Mouse (Mus musculus) small intestine, adult 2 months (tissue): ENCODE measurements around the gene Dcaf10. TPM values are rescaled to one million over a fixed set of nuclear protein-coding genes. Genes with fewer than 3 reads are reported as not detected.

Experiments
- H3K27ac ChIP-seq: fragments of 200-500 bp; 2 replicates; pipeline ENCODE4 v1.5.1; 2012; ENCODE audit warnings: low read depth, low read length, control low read depth, inconsistent platforms; ENCODE audit not compliant: insufficient read depth
- H3K27me3 ChIP-seq: fragments of 200-500 bp; 2 replicates; pipeline ENCODE4 v1.6.1; 2012; ENCODE audit warnings: mild to moderate bottlenecking, moderate library complexity, low read length, inconsistent platforms; ENCODE audit not compliant: control insufficient read depth, insufficient read depth
- H3K36me3 ChIP-seq: fragments of 200-500 bp; 2 replicates; pipeline ENCODE4 v1.6.1; 2012; ENCODE audit warnings: mild to moderate bottlenecking, low read length, control low read depth, inconsistent platforms; ENCODE audit not compliant: control insufficient read depth, insufficient read depth
- H3K4me1 ChIP-seq: fragments of 200-500 bp; 2 replicates; pipeline ENCODE4 v1.6.1; 2012; ENCODE audit warnings: low read length, inconsistent platforms, mixed read lengths; ENCODE audit not compliant: control insufficient read depth, insufficient read depth, insufficient read length
- H3K4me3 ChIP-seq: fragments of 200-500 bp; 2 replicates; pipeline ENCODE4 v1.5.1; 2012; ENCODE audit warnings: low read depth, mild to moderate bottlenecking, control low read depth, inconsistent platforms, low read length, moderate library complexity
- CTCF ChIP-seq: fragments of 200-500 bp; IDR thresholded peaks from 2 replicates; pipeline ENCODE4 v1.5.1; 2012; ENCODE audit warnings: low read depth, mild to moderate bottlenecking, control low read depth, inconsistent platforms, low read length, moderate library complexity, mixed read lengths; ENCODE audit not compliant: insufficient replicate concordance, insufficient read length; ENCODE audit errors: extremely low read depth
- POLR2A ChIP-seq: fragments of 200-500 bp; IDR thresholded peaks from 2 replicates; pipeline ENCODE4 v1.6.1; 2012; ENCODE audit warnings: low read depth, mild to moderate bottlenecking, control low read depth, inconsistent platforms, low read length, moderate library complexity
- WGBS: fragments of 180-500 bp; shearing (Covaris S2); methylation state at CpG from one replicate; pipeline ENCODE4 v1.1.7; 2018; 5-methylcytosine and 5-hydroxymethylcytosine counted together
- polyA plus RNA-seq: library from polyadenylated mRNA; depleted of rRNA; stranded (reverse); fragments of >200 nt; gene quantifications from 2 replicates; pipeline ENCODE4 v1.2.3, GENCODE M21; 2012

The Dcaf10 gene
- polyA plus RNA-seq, 1 experiment = 23.1 TPM

DNA sequence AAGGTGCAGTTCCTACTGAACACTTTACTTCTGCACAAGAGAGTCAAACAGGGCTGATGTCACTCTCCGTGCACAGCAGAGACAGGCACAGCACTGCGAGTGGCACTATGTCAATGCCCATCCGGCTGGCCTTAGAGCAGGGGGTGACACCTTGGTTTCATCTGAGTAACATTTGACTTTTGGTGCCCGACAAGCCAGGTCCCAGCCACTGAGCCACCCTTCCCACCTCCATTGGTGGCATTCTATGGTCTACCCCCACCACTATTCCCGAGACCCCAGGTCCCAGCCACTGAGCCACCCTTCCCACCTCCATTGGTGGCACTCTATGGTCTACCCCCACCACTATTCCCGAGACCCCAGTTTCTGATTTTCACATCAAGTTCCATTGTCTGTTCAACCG, 62.2 kb downstream of the Dcaf10 start:
- Histone ChIP-seq H3K36me3 (peaks cover 32% of the 10 kb centered on the region), H3K27ac (peak overlapping the region; percentile 72), H3K4me1 (peaks cover 24% of the 10 kb centered on the region), H3K4me3 (no peak overlapping the region), H3K27me3 (no peaks in the 10 kb centered on the region)
- 95% methylated on average over 7 of the region's 7 CpGs for WGBS
- TF ChIP-seq CTCF (no peak), POLR2A (no peak)

DNA sequence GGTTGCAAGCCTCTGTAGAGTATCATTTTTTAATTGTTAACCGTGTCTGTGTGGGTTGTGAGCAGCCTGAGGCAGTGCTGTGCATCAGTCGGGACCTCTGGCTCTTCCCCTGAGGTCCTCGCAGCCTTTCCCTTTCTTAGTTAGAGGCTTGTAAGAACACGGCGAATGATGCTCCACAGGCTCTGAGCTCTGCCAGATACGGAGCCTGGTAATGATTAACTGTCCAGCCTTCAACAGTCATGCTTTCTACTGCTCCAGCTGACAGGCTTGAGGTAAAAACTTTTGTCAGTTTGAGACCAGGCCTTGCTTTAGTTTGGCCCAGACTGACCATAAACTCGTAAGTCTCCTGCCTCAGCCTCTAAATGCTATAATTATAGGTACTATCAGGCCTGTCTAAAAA, 63.4 kb downstream of the Dcaf10 start:
- 34% methylated on average over 7 of the region's 7 CpGs for WGBS
- no peaks in the 10 kb centered on the region for H3K27me3 ChIP-seq

DNA sequence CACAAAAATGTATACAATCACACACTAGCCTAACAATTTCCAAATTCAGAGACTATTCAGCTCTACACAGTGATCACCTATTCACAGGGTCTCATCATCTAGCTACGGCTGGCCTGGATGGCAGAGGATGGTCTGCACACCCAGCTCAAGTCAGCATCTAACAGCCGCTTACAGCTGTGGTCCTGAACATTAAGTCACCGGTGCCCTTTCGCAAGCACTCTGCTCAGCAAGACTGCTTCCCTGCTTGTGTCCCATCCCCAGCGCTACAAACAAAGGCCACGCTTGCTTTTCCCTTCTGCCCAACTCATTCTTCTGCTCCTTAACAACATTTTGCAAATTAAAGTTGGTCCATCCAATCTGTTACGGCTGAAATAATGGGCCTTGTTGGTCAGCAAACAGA, 64.5 kb downstream of the Dcaf10 start:
- WGBS = 83% methylated on average over 7 of the region's 7 CpGs
- Histone ChIP-seq H3K4me3 (0 out of 2 replicates have a peak overlapping the region, but pooled peaks have one; percentile 20), H3K27ac (peak overlapping the region; percentile 37; the same call in 1 of the 2 replicates)

More for the DNA sequence above, 63.4 kb downstream of the Dcaf10 start:
- Histone ChIP-seq H3K27ac (no peak overlapping the region), H3K4me3 (no peak overlapping the region), H3K36me3 (peaks cover 21% of the 10 kb centered on the region), H3K4me1 (peaks cover 24% of the 10 kb centered on the region)
- TF ChIP-seq POLR2A (no peak), CTCF (no peak)

DNA sequence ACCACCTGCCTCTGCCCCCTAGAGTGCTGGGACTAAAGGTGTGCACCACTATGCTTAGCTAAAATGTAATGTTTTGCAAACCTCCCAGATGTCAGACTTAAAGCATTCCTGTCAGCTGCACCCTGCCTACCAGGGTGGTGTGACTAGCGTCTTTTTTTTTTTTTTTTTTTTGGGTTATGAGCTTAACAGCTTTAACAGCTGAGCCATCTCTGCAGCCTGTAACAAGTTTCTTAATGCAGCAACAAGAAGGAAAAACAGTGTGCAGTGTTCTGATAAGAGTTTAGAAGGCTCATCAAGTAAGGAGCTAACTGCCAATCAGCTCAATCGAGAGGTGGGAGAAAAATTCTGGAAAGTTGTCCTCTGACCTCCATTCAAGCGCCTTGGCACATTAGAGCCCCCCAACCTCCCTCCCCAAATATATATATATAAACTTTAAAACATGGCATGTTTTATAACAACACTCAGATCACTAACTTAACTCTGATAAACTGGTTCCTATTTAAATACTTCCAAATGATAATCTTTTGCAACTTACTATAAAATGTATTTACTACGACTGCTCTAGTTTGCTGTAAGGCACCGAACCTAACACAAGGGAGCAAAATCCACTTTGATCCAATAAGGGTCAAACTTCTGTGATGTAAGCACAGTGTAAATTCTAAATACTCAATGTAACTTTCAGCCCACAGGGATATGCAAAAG, 65.3 kb downstream of the Dcaf10 start:
- peaks cover 21% of the 10 kb centered on the region for H3K4me1 ChIP-seq
- peak overlapping the region; percentile 7; the same call in 1 of the 2 replicates for H3K27ac ChIP-seq
- no peak overlapping the region; the same call in 1 of the 2 replicates for H3K4me3 ChIP-seq
- no peaks in the 10 kb centered on the region for H3K27me3 ChIP-seq
- TF ChIP-seq CTCF (no peak), POLR2A (no peak)
- 31% methylated on average over 5 of the region's 5 CpGs for WGBS
- peaks cover 12% of the 10 kb centered on the region for H3K36me3 ChIP-seq

More for the DNA sequence above, 64.5 kb downstream of the Dcaf10 start:
- TF ChIP-seq POLR2A = no peak
- no peak for TF ChIP-seq CTCF
- H3K27me3 ChIP-seq = no peaks in the 10 kb centered on the region
- H3K36me3 ChIP-seq = peaks cover 14% of the 10 kb centered on the region
- peaks cover 24% of the 10 kb centered on the region for H3K4me1 ChIP-seq

DNA sequence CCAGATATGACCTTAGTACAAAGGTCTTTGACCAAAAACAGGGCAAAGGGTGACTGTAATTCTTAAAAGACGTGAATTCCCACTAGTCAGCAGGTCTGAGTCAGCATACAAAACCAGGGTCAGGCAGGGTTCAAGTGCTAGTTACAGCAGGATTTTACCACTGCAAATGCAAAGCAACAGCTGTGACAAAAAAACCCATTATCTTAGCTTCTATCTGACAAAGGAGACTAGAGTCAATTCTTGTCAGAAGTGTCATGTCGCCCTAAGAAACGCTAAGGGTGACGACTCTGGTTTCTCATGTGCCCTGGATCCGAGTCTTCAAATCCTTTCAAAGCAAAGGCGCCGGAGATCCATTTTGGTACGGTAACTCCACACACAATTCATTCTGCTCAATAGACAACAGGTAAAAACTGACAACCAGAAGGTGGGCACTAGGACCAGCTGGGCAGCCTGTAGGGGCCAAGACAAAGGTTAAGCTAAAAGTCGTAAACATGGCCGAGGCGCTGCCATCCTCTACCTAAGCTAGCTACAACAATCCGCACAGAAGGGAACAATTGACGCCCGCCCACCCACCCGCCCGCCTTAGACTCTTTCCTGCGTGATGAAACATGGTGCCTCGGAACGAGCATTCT, 65.9 kb downstream of the Dcaf10 start:
- H3K36me3 ChIP-seq = peaks cover 9% of the 10 kb centered on the region
- TF ChIP-seq CTCF = no peak
- TF ChIP-seq POLR2A = no peak
- under 1% methylated on average over 19 of the region's 19 CpGs for whole genome bisulfite sequencing

DNA sequence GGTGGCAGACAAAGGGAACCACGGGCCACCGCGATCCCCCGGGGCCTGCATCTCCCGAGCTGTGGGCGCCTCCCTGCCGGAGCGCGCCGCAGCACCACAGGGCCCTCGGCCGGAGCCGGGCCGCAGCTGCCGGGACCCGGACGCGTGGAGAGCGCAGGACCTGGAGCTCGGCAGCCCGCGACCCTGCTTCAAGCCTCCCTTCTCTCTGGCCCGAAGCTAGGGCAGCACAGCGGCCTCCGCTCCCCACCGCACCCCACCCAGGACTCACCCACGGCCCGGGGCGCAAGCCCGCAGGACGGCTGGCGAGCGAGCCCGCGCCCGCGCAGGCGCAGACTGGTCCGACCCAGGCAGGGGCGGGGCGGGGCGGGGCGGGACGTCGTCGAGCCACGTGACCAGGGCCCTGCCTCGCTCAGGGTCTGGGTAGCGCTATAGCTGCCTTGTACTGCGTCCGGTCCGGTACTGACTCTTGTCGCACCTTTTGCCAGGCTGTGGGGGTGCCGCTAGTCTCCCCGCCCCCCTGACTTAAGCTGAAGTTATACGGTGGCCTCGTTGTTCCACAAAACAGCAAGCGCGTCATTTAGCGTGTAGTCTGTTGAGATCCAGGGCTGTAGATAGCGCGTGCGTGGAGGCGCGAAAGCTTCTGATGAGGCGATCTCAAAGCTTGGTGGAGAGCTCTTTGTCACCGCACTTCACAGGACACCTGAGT, 66.7 kb downstream of the Dcaf10 start, which contains the start of gene Slc25a51:
Gene Slc25a51, minus strand, starts transcription at position 340 of the 706 bp plus-strand sequence.
- Histone ChIP-seq H3K4me1 (peaks cover 12% of the 10 kb centered on the region; the same call in 1 of the 2 replicates), H3K4me3 (peak within 1 kb of the TSS; percentile 99), H3K27me3 (no peaks in the 10 kb centered on the region), H3K36me3 (peaks cover 9% of the 10 kb centered on the region), H3K27ac (peak within 1 kb of the TSS; percentile 97)
- TF ChIP-seq POLR2A (peak; percentile 87), CTCF (no peak)
- WGBS = under 1% methylated on average over 58 of the region's 67 CpGs

More for the DNA sequence above, 65.9 kb downstream of the Dcaf10 start:
- Histone ChIP-seq H3K27me3 (no peaks in the 10 kb centered on the region), H3K4me1 (peaks cover 15% of the 10 kb centered on the region; the same call in 1 of the 2 replicates), H3K4me3 (peak overlapping the region; percentile 99), H3K27ac (peak overlapping the region; percentile 97)

DNA sequence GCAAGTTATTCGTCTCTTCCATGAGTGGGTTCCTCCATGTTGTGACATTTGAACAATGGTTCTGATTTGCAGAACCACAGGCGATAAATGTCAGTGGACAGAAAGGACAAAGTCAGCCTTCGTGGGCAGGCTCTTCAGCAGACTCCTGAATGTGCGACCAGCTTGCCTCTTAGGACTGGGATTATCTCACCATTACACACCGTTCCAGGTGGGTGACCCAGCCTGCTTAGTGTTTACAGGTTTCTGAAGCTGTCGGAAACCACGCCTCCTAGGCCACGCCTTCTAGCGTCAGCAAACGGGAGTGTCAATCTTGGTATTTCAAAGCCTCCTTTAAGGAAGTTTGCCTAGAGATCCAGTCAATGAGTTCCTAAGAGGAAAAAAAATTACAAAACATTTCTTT, 67.4 kb downstream of the Dcaf10 start:
- Histone ChIP-seq H3K4me1 (peaks cover 7% of the 10 kb centered on the region; the same call in 1 of the 2 replicates), H3K27me3 (no peaks in the 10 kb centered on the region), H3K4me3 (peak overlapping the region; percentile 99), H3K27ac (peak overlapping the region; percentile 95), H3K36me3 (peaks cover 3% of the 10 kb centered on the region; the same call in 1 of the 2 replicates)
- peak; percentile 23; the same call in 1 of the 2 replicates for TF ChIP-seq POLR2A
- TF ChIP-seq CTCF = no peak
- under 1% methylated on average over 10 of the region's 10 CpGs for WGBS
